15 mouse cellular contexts compared by ENCODE assay signal in the genomic region with DNA sequence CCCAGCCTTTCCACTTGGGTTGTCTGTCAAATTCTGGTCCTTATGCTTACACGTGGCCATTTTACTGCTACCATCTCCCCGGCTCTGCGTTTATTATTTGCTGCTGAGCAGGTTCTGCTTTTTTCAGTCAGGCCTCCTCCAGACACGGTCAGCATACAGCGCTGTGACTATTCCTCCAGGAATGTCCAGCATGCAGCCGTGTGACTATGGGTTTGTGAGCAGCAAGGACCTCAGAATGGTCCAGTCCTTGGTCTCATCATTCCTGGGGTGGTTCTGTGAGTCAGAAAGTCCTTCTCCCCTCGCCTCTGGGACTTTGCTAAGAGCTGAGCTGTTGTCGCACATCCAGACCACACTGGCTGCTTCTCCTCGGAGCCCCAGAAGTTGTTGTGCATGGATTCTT.
DNase-seq lines count a peak whose midpoint lies in the region; ATAC-seq and TF ChIP-seq lines count a peak whose summit lies in the region.
"Had no signal": no experiment of that assay in that cellular context is flagged by ENCODE, and none has a peak within 500 bp of the region (broad histone marks: within the 10 kb centered on the region; RNA-seq: fewer than 3 reads in every experiment).

No protein-coding gene starts in this region.

- no peak overlapping the region for H3K4me2 ChIP-seq in embryonic facial prominence, embryonic 15.5 days (replicated peaks)
- H3K4me2 ChIP-seq in kidney, postnatal 0 days (ENCODE audit: low read length) = no peak overlapping the region
- H3K4me2 ChIP-seq: embryonic facial prominence, embryonic 12.5 days; forebrain, embryonic 12.5 days; liver, embryonic 11.5 days had no signal

- H3K27me3 ChIP-seq in embryonic facial prominence, embryonic 15.5 days = no peaks in the 10 kb centered on the region
- H3K27me3 ChIP-seq in embryonic facial prominence, embryonic 10.5 days (replicated peaks; ENCODE audit: low read depth, poor library complexity, severe bottlenecking) = no peaks in the 10 kb centered on the region
- H3K27me3 ChIP-seq in kidney, postnatal 0 days (ENCODE audit: insufficient read depth, low read length) = no peaks in the 10 kb centered on the region
- H3K27me3 ChIP-seq: embryonic facial prominence, embryonic 12.5 days had no signal

- no peaks in the 10 kb centered on the region for H3K9me3 ChIP-seq in embryonic facial prominence, embryonic 15.5 days (replicated peaks)
- H3K9me3 ChIP-seq in embryonic facial prominence, embryonic 10.5 days = no peaks in the 10 kb centered on the region
- no peaks in the 10 kb centered on the region for H3K9me3 ChIP-seq in kidney, postnatal 0 days (replicated peaks; ENCODE audit: low read length)
- H3K9me3 ChIP-seq: embryonic facial prominence, embryonic 12.5 days; forebrain, embryonic 12.5 days; hindbrain, embryonic 10.5 days had no signal

- TF ChIP-seq CTCF in kidney, postnatal 0 days (IDR thresholded peaks at IDR 0.05; ENCODE audit: low read depth) = no peak
- TF ChIP-seq CTCF in embryonic fibroblast, embryonic 13.5 days (IDR thresholded peaks at IDR 0.05; ENCODE audit: borderline replicate concordance, insufficient read depth, low read length) = no peak

- no peak for DNase-seq in embryonic facial prominence, embryonic 10.5 days (ENCODE audit: low spot score)
- no peak for DNase-seq in kidney, postnatal 0 days (ENCODE audit: low spot score)
- no peak for DNase-seq in kidney, postnatal 36 days
- DNase-seq in 3T3-L1 (ENCODE audit: low read depth, low spot score) (peak; percentile 94), MN1 (ENCODE audit: low spot score) (no peak)
- no peak for DNase-seq in thymus, postnatal 0 days (ENCODE audit: low spot score)
- DNase-seq: cerebellum, postnatal 25 days; retina, postnatal 1 day had no signal

- no peak overlapping the region for H3K4me3 ChIP-seq in embryonic facial prominence, embryonic 15.5 days (replicated peaks)
- no peak overlapping the region for H3K4me3 ChIP-seq in embryonic facial prominence, embryonic 10.5 days
- H3K4me3 ChIP-seq in kidney, postnatal 0 days (replicated peaks; ENCODE audit: low read depth, low read length) = no peak overlapping the region
- H3K4me3 ChIP-seq in embryonic fibroblast, embryonic 13.5 days (ENCODE audit: insufficient read depth, low read length) = no peak overlapping the region
- H3K4me3 ChIP-seq: embryonic facial prominence, embryonic 12.5 days; forebrain, embryonic 12.5 days; hindbrain, embryonic 10.5 days had no signal

- peak; percentile 43; the same call in 1 of the 2 replicates for TF ChIP-seq POLR2A in embryonic fibroblast, embryonic 13.5 days (IDR thresholded peaks at IDR 0.05; ENCODE audit: low read depth, low read length)

- no peaks in the 10 kb centered on the region for H3K36me3 ChIP-seq in embryonic facial prominence, embryonic 15.5 days
- H3K36me3 ChIP-seq in embryonic facial prominence, embryonic 10.5 days (replicated peaks) = no peaks in the 10 kb centered on the region
- no peaks in the 10 kb centered on the region for H3K36me3 ChIP-seq in kidney, postnatal 0 days (ENCODE audit: insufficient read depth, low read length)
- H3K36me3 ChIP-seq: embryonic facial prominence, embryonic 12.5 days; forebrain, embryonic 12.5 days; hindbrain, embryonic 10.5 days had no signal

- no peak for ATAC-seq in embryonic facial prominence, embryonic 15.5 days (ENCODE audit: insufficient number of reproducible peaks, low FRiP score, low TSS enrichment, low read depth)
- no peak; the same call in 1 of the 2 replicates for ATAC-seq in kidney, postnatal 0 days (replicated peaks; ENCODE audit: low FRiP score, low read depth)
- ATAC-seq: inflammation-experienced regulatory T-cells, adult 6 months had no signal

- H3K9ac ChIP-seq in embryonic facial prominence, embryonic 15.5 days = no peak overlapping the region
- H3K9ac ChIP-seq in kidney, postnatal 0 days (ENCODE audit: low read depth, low read length) = no peak overlapping the region
- H3K9ac ChIP-seq: embryonic facial prominence, embryonic 12.5 days; forebrain, embryonic 12.5 days had no signal

- peak overlapping the region; percentile 34; the same call in 1 of the 2 replicates for H3K27ac ChIP-seq in embryonic facial prominence, embryonic 15.5 days (replicated peaks)
- H3K27ac ChIP-seq in embryonic facial prominence, embryonic 10.5 days (replicated peaks) = no peak overlapping the region
- peak overlapping the region; percentile 31; the same call in 1 of the 2 replicates for H3K27ac ChIP-seq in kidney, postnatal 0 days
- peak overlapping the region; percentile 85 for H3K27ac ChIP-seq in embryonic fibroblast, embryonic 13.5 days (ENCODE audit: insufficient read depth, low read length)
- H3K27ac ChIP-seq: embryonic facial prominence, embryonic 12.5 days; forebrain, embryonic 12.5 days; hindbrain, embryonic 10.5 days had no signal

- H3K4me1 ChIP-seq in embryonic facial prominence, embryonic 15.5 days = peaks cover 58% of the 10 kb centered on the region
- peaks cover 41% of the 10 kb centered on the region for H3K4me1 ChIP-seq in embryonic facial prominence, embryonic 10.5 days
- H3K4me1 ChIP-seq in kidney, postnatal 0 days (replicated peaks; ENCODE audit: insufficient read depth, low read length) = peaks cover 17% of the 10 kb centered on the region
- peaks cover 39% of the 10 kb centered on the region for H3K4me1 ChIP-seq in embryonic fibroblast, embryonic 13.5 days (ENCODE audit: control insufficient read depth, insufficient read depth, low read length)

- 58% methylated on average over 9 of the region's 9 CpGs for WGBS in embryonic facial prominence, embryonic 15.5 days
- 85% methylated on average over 9 of the region's 9 CpGs for WGBS in embryonic facial prominence, embryonic 10.5 days
- WGBS in kidney, postnatal 0 days = 55% methylated on average over 9 of the region's 9 CpGs
